Mouse (Mus musculus): ENCODE results near the gene Scn3a. TPM values are rescaled to one million over a fixed set of nuclear protein-coding genes. Genes with fewer than 3 reads are reported as not detected.

The Scn3a gene
- total RNA-seq (2015) (not detected in 2 replicates), total RNA-seq (2017) (not detected in 2 replicates)

DNA sequence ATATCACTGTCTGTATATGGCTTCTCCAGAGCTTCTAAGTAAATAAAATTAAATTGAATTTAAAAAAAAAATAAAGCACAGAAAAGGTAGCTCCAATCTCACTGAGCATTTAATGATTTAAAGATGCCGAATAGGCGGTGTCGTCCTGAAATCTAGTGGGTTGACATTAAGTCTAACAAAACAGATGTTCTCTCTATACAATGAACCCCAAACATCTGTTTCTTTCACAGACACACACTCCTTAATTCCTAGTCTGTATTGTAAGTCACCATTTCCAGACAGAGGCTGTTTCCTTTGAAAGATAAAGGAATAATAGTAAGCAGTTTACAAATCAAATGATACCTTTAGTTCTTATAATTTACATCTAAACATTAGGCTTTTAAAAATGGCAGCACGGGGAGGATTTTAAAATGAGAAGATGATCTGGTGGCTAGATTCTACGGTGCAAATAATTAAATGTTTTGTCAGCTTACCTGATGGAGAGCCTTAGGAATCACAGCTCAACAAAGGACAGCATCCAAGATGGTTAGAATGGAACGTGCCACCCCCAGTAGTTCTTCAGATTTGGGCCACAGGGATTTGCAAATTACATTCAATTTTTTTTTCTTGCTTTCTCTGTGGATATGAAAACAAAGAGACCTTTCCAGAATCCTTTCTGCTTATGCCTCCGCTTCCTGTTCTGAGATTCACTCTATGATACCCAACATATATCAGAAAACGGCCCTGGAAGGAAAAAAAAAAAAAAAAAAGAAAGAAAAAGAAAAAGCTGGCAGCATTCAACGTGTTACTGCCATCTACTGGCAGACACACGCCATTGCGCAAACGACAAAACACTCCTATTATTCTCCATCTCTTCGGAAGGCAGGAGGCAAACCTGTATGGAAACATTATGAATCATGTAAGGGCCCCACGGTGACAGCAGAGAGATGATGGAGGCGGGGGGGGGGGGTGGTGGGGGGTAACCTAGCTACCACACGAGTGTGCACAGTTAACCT lies at the start of gene Scn3a:
Scn3a (minus strand) TSS at position 835 of the 995 bp plus-strand sequence.
- peak; percentile 95 for ATAC-seq (replicated peaks; ENCODE audit: poor library complexity)

DNA sequence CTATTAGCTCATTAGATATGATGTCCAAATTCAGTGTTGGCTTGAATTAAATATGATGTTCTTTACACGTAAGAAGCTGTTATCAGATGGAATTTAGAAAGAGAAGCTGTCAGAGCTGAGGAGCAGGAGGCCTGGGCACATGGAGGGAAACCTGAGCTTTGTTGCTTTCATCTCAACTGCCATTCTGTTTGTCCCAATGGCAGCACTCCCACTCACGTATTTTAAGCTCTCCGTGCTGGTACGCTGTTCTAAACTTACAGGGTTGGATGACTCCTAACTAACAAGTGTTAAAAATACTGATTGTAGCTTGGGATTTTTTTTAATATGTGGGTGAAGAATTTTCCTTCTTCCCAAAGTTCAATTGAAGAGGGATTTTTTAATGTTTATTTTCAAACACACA lies 44.5 kb upstream of the Scn3a start:
- no peak for ATAC-seq (replicated peaks; ENCODE audit: poor library complexity)

DNA sequence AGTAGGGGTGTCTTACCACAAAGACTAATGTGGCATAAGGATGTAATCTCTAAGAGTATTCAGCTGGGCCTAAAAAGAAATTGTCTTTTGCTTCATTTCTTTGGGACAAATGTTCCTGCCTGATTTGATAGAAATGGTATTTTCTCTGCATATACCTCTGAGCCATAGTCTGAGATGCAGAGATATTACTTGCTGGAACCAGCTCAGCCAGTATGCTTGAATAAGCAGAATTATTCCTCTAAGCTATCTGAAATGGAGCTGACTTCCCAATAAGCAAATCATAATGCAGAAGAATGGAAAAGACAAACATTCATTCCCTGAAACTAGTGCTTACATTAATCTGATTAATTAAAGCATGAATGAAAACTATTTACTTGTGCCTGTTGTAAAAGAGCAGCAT lies 40.4 kb upstream of the Scn3a start:
- ATAC-seq (replicated peaks; ENCODE audit: poor library complexity): no peak

DNA sequence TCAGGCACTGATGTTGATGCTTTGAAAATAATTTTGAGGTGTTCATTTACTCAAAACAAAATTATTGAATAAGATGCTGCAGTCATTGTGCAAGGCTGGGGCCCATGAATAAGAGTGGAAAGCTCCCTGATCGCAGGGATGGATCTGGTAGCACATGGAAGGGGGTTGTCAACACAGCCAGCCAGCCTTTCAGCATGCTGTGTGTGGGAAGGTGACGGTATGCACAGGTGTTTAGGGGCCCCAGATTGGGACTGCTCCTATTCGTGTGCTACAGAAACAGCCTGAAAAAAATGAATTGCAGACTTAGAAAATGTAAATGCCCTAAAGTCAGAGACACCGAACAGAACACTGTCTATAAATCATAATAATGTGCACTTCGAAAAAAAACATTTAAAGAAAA lies 20.3 kb upstream of the Scn3a start:
- ATAC-seq (replicated peaks; ENCODE audit: poor library complexity): no peak

DNA sequence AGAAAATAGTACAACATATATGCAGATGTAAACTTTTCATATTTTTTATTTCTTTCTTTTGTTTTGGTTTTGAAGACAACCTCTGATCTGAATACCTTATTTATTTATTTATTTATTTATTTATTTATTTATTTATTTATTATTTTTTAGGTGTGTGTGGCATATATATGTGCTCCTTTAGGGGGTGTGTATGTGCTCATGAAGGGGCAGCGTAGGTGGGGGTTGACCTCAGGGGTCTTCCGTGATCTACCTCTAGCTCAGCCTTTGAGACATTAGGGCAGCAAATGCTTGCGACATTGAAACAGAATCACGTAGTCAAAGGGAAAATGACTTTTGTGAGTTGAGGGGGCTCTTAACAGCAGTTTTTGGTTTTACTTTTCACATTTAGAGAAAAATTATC lies 498 bp upstream of the Scn3a start:
- no peak for ATAC-seq (replicated peaks; ENCODE audit: poor library complexity)

DNA sequence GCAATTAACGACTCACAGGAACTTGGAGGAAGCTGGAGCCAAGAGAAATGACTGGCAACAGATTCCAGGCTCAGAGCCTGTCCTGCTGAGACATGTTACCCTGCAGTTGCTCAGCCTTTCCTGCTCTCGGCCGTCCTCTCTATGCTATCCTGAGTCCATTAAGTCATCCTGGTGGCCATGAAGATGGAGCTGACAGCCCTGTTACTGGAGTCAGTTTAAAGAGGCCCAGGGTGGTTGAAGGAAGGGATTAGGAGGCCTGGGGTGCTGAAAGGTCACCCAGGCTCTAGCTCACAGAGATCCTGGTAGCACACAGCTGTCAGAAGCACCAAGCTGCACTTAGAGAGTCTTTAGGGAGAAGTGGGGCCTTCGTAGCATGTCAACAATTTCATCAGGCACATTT lies 3.5 kb downstream of the Scn3a start:
- no peak for ATAC-seq (replicated peaks; ENCODE audit: poor library complexity)

DNA sequence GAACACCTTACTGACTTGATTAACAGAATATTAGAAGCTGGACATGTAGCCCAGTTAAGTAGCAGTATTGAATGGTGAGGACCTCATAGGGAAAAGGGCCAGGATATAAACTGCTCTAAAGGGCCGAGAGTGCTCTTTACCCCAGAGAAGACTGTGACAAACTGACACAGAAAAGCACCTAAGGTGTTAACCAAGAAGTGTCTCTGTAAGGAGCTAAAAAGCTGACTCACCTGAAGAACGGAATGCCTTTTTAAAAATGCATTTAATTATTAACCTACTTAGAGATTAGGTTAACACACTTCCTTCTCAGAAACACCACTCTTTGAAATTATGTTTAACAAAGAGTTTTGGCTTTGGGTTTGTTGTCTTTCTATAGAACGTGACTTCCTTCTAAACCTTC lies 9.7 kb downstream of the Scn3a start:
- no peak for ATAC-seq (replicated peaks; ENCODE audit: poor library complexity)

DNA sequence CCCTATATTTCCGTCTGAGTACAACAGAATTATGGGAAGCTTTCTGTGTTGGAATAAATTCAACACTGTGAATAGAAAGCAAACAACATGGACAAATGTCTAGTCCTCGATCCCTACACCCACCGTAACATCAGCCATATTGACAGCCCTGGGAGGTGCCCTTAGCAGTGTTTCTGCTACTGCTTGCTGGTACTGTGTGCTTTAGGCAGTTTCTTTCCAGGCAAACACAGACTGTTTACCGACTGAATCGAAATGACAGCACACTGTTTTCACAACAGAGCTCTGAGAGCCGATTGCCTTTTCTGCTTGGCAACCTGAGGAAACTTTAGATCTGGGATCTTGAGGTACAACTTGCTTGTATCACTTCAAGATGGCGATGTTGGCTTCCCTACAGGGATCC lies 12.8 kb downstream of the Scn3a start:
- ATAC-seq (replicated peaks; ENCODE audit: poor library complexity): no peak

DNA sequence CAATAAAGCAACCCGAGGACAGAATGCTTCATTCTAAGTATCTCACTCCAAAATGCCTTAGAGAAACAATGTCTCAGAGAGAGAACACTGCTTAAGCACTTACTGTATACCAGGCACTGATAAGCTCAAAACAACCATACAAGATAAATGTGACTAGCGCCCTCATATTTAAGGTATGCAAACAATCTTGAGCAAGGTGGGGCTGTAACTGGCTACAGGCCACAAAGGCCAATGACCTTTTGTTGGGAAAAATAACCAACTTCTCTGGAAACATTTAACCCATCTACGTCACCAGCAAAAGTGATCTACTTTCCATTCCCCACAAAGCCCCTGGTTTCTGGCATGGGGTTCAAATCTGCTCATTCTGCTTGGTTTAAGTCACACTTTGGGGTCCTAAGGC lies 14.0 kb downstream of the Scn3a start:
- no peak for ATAC-seq (replicated peaks; ENCODE audit: poor library complexity)

DNA sequence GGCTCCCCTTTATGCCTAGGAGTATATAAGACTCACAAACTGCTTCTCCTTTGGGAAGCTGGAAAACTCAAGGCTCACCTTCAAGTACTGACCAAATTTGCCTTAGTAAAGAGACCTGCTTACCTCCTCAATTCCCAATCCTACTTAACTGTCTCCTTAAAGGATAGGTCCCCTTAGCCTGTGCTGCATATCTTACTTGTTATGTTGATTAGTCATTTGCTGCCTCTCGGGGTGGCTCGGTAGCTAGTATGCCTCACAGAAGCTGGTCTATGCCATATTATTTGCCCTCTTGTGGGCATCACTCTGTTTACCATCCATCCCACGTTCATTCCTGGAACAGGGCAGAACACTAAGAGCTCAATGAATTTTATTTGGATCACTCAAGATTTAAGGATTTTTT lies 14.7 kb downstream of the Scn3a start:
- ATAC-seq (replicated peaks; ENCODE audit: poor library complexity): no peak

DNA sequence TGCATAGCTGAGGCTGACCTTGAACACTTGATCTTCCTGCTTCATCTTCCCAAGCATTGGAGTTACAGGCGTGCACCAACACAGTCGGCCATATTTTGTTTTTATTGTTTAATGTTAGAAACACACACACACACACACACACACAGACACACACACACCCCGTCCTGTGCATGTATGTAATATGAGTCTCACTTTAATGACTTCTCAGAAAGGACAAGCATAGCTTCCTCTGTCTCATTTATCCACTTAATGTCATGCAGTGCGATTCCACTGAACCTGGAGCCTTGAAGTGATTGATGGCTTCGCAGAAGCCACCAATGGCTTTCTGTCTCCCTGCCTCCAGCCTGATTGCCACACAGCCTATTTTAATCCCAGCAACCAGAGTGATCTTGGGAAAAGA lies 15.2 kb downstream of the Scn3a start:
- 0 out of 2 replicates have a peak, but pooled peaks have one; percentile 2 for ATAC-seq (replicated peaks; ENCODE audit: poor library complexity)

DNA sequence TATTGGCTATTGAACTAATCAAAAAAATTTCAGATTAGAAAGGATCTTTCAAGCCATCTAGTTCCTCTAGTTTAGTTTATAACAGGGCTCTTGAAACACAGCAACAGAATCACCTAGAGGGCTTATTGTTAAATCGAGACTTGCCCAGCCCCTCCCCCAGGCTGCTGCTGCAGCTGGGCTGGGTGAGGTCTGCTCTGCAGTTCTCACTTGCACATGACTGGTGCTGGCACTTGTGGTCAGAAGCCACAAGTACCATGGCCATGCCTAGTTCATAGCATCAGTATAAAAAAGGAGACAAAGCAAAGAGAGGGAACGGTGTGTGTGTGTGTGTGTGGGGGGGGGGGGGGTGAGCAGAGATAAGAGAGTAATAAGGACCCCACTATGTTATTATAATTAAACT lies 15.7 kb downstream of the Scn3a start:
- peak; percentile 95 for ATAC-seq (replicated peaks; ENCODE audit: poor library complexity)

DNA sequence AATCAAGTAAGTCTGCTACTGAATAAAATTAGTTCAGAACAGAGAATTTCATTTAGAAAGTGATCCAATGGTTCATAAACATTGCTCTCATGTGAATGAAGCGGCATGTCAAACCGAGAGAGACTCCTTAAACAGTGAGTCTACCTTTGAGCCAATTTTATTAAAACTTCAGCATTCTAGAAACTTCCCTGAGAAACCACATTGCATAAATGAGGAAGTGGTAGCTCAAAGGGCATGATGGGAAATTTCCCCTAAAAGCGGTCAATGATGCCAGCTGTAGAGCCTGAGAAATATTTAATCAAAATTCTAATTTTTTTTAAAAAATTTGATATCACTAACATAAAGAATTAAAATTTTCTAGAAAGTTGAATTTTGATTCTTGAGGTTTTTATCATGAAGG lies 16.9 kb downstream of the Scn3a start:
- peak; percentile 45 for ATAC-seq (replicated peaks; ENCODE audit: poor library complexity)

DNA sequence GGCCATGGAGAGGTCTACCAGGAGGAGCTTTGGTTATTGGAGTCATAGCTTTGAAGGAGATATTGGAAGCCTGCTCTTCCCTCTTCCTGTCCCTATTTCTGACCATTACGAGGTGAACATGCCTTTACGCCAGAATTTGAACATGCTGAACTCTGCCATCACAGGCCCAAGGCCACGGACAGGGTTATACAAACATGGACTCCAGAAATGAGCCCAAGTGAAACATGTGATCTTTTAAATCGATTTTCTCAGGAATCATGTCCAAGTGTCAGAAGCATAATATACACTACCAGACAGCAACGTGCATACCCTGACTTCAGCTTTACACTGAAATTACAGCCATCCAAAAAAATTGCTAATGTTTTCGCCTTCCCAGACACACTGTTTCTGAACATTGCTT lies 18.8 kb downstream of the Scn3a start:
- no peak for ATAC-seq (replicated peaks; ENCODE audit: poor library complexity)

DNA sequence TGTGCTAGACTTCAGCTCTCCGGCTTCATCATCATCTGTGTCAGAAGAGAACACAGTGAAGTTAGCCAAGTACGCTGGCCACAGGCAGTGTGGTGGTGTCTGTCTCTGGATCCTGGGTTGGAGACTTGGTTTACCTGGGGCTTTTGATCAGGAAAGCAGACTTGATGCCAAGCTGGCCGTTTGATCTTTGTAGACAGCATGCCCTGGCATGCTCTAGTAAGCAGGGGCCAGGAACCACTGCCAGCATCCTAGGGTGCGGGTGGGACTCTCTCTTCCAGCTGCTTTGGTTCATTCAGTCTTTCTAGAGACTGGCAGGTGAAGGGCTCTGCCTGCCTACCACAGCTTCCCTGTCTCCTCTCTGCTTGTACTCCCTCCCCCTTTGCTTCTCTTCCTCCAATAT lies 20.1 kb downstream of the Scn3a start:
- no peak for ATAC-seq (replicated peaks; ENCODE audit: poor library complexity)

DNA sequence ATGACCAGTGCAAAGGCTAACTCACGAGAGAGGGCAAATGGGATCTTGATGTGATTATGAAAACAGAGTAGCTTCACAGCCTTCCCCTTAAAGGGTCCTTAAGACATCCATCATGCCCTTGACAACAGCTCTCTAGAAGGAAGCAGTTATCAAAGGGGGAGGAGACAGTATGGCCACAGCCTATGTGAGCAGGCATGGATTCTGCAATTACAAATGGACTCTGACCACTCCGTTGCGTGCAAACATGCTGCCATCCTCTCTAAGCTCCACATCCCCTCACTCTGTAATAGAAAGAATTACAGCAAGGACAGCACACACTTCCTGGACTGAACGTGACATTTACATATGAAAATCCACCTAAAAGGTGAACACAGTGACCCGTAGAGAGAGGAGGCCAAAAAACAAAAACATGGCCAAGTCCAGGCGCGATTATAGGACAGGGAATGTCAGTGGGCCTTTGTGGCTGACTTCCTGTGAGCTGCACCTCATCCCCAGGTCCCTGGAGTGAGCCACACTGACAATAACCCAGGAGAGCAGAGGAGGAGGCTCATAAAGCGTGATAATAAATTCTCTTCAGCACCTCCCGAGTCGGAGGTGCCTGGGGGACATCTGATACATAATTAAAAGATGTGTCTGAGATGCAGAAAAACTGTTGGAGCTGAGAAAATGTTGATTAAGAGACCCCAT lies 24.4 kb downstream of the Scn3a start:
- ATAC-seq (replicated peaks; ENCODE audit: poor library complexity): no peak

DNA sequence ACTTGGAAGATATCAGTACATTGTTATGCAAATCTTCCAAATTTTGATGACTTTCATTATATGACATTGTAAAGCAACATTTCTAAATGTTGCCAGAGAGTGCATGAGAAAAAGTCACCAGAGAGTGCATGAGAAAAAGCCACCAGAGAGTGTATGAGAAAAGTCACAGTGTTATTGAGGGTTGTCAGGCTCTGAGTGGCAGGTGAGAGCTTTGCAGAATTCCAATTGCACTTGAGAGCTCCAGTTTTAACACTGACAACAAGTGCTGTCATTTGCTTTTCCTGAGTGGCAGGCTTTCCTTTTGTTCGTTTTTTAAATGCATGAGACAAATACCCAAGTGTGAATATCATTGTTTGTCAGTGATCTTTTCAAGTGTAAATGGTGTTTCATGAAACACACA lies 25.6 kb downstream of the Scn3a start:
- ATAC-seq (replicated peaks; ENCODE audit: poor library complexity): no peak

DNA sequence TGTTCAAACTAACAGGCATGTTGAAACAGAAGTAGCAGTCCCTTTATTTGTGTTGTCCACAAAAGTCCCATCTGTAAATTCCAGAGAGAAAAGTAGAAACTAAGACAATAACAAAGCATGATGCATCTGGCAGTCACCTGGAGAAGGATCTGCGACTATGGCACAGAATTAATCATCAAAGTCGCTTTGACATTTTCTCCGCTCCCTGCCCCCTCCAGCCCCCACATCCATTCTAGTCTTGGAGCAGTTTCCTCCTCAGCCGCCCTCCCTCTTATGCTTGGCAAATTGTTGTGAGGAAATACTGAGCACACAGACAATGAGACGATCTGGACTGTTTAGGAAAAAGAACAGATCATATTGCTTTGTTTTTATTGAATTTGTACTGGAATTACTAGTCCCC lies 29.0 kb downstream of the Scn3a start:
- ATAC-seq (replicated peaks; ENCODE audit: poor library complexity): no peak

DNA sequence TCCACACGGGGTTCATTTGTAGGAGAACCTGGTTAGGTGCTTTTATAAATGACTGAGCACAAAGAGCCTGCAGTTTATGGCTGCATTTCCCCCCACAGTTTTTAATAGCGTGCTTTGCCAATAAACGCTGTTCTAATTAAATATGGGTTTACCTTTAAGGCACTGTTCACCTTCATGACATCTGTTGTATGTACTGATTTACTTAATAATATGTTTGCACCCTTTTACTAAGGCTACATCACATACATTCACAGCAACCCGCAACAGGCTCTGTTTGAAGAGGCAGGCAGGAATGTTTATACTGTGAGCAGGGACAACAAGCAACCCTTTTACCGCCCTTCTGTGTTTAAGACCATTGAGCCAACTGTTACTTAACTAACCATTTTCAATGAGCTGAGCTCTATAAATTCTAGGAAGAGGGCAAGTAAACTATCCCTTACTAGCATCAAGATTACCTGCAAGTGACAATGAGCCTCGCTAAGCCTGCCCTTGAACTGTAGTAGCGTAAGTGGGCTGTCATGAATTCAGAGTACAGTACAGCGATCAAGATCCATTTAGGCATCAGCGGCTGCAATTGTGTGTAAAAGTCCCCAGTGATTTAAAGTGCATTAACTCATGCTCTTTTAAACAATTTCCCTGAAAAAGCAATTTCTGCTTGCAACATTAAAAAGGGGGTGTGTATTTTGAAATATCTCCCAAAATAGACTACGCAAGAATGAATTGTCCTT lies 35.1 kb downstream of the Scn3a start:
- no peak for ATAC-seq (replicated peaks; ENCODE audit: poor library complexity)

DNA sequence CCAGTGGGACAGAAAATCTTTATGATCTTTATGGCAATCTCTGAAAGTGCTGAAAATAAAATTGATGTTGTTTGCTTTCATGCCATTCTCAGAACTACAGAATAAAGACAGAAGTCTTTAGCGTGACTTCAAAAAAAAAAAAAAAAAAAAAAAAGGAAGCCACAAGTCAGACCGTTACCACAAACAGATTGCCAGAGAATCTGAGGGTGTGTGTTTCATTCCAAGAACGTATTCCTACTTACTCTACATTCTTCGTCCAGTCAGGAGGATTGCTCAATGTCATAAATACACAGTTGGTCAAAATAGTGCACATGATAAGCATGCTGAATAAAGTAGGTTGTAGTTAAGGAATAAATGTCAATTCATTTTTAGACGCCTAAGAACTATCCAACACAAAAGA lies 38.3 kb downstream of the Scn3a start:
- ATAC-seq (replicated peaks; ENCODE audit: poor library complexity): peak; percentile 87

DNA sequence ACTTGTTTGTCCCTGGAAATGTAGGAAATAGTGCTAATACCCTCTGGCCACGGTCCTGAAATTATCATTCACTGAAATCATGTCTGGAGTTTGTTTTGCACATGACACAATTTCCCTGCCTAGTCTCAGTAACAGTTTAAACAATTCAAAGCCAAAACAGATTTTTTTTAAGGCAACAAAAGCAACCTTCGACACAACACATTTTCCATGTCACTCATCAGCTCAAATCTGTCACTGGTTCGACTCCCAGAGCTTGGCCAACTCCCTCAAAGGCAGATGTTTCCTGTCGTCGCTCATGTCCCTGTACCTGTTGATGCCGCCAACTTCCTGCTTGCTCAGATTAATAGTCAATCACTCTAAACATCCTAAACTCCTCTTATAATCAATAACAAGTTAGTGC lies 50.7 kb downstream of the Scn3a start:
- ATAC-seq (replicated peaks; ENCODE audit: poor library complexity): no peak
